Mouse (Mus musculus) lung, embryonic 14.5 days (tissue): ENCODE measurements at regions not wholly inside any gene's neighbourhood (a gene's known extent, or its start where the extent isn't known, plus 50 kb on each side); places are given as distances from the start of the nearest gene placed in this dataset.
"Not testable (repeated sequence)": the region's sequence is repeated elsewhere in the genome, so short reads cannot be mapped to it uniquely, and the experiment has no call there.

Experiments
- ATAC-seq: fragments of 200-750 bp; cut with Nextera tagmentation; 2 replicates; pipeline ENCODE4 v1.8.0; 2017; ENCODE audit warnings: mild to moderate bottlenecking, moderate TSS enrichment, moderate library complexity; ENCODE audit not compliant: insufficient read depth
- DNase-seq: peaks from one replicate; pipeline ENCODE4 v3.0.0-alpha.2; 2015
- H3K27ac ChIP-seq: fragments of 300-500 bp; sonication (generic); 2 replicates; pipeline ENCODE4 v1.5.1; 2014; ENCODE audit warnings: low read depth, mild to moderate bottlenecking, moderate library complexity
- H3K27me3 ChIP-seq: fragments of 300-500 bp; sonication (generic); 2 replicates; pipeline ENCODE4 v1.6.1; 2014; ENCODE audit warnings: low read length, control low read depth; ENCODE audit not compliant: insufficient read depth
- H3K36me3 ChIP-seq: fragments of 300-500 bp; sonication (generic); 2 replicates; pipeline ENCODE4 v1.6.1; 2014; ENCODE audit warnings: control low read depth; ENCODE audit not compliant: insufficient read depth
- H3K4me1 ChIP-seq: fragments of 300-500 bp; sonication (generic); 2 replicates; pipeline ENCODE4 v1.6.1; 2014; ENCODE audit warnings: antibody characterized with exemption, control low read depth; ENCODE audit not compliant: insufficient read depth
- H3K4me2 ChIP-seq: fragments of 300-500 bp; sonication (generic); 2 replicates; pipeline ENCODE4 v1.6.1; 2014; ENCODE audit warnings: mild to moderate bottlenecking
- H3K4me3 ChIP-seq: fragments of 300-500 bp; sonication (generic); 2 replicates; pipeline ENCODE4 v1.5.1; 2014; ENCODE audit warnings: low read depth, low read length
- H3K9ac ChIP-seq: fragments of 300-500 bp; sonication (generic); 2 replicates; pipeline ENCODE4 v1.6.1; 2014
- H3K9me3 ChIP-seq: fragments of 300-500 bp; sonication (generic); 2 replicates; pipeline ENCODE4 v1.6.1; 2016; ENCODE audit warnings: low read depth, low read length, control low read depth
- CTCF ChIP-seq: IDR thresholded peaks from 2 replicates; pipeline ENCODE4 v1.5.1; 2016; ENCODE audit warnings: antibody characterized with exemption, low read depth
- WGBS: fragments of 180-500 bp; shearing (Covaris S2); extraction: QIAGEN DNeasy Blood & Tissue Kit; methylation state at CpG from one replicate; pipeline ENCODE4 v1.1.7; 2014; 5-methylcytosine and 5-hydroxymethylcytosine counted together

DNA sequence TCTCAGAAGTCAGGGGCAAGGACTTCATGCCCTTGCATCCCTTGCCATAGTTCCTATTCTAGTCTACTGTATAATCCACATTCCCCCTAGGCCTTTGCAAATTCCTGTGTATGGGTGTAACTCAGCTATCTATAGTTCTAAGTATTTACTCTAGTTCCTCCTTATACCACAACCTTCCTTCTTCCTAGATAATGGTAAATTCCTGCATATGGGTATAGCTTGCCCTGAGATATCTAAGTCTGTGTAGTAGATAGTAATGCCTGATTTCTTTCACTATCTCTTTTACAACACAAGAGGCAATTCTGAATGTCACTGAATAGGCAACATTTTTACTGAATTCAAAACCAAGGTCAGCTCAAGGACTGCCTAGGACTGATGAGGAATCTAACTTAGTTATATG is 1000.2 kb downstream of the Kcnt2 start:
- H3K9me3 ChIP-seq, H3K4me1 ChIP-seq, H3K27ac ChIP-seq, H3K4me3 ChIP-seq, H3K9ac ChIP-seq, H3K4me2 ChIP-seq, ATAC-seq, DNase-seq, H3K36me3 ChIP-seq, H3K27me3 ChIP-seq: not testable (repeated sequence)

DNA sequence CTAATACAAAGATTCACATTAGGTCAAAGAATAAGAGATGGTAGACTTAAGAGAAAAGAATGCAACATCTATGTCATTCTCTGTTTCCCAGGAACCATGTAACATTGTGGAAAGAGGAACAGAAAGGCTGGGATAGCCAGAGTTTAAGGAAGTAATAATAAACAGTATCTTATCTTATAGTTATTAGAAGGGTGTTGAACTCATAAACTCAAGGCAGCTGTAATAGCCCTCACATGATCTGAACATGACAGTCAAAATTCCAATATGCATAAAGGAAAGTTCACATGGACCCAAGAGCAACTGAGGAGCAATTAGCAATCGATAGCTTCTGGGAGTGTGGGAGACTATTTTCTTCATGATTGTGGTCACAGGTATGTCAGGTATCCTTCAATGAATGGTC is 1028.8 kb downstream of the Kcnt2 start:
- ATAC-seq (no peak), DNase-seq (no peak)
- TF ChIP-seq CTCF = no peak
- Histone ChIP-seq H3K27ac (no peak overlapping the region), H3K4me1 (no peaks in the 10 kb centered on the region), H3K4me3 (no peak overlapping the region), H3K27me3 (no peaks in the 10 kb centered on the region), H3K4me2 (no peak overlapping the region), H3K9me3 (no peaks in the 10 kb centered on the region), H3K9ac (no peak overlapping the region), H3K36me3 (no peaks in the 10 kb centered on the region)
- 82% methylated on average over 1 of the region's 1 CpGs for WGBS

DNA sequence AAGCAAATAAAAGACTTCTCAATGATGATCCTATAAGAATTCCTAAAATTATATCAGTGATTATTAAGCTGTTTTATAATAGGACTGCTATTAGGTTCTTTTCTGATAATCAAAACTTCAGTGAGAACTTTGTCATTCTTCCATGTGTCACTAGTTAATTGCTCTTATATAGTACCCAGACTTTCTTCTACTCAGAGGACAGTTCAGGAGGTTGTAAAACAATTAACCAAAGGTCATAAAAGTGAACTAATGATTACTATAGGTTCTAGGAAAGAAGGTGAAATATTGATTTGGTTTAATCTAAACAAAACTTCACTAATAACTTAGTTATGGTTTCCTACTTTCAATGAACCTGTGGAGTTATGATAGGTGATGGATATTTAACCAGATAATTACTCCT is 1035.6 kb downstream of the Kcnt2 start:
- no peaks in the 10 kb centered on the region for H3K27me3 ChIP-seq
- no peak overlapping the region for H3K4me2 ChIP-seq
- no peak overlapping the region for H3K9ac ChIP-seq
- ATAC-seq (no peak), DNase-seq (no peak)
- H3K9me3 ChIP-seq = no peaks in the 10 kb centered on the region
- no peak overlapping the region for H3K4me3 ChIP-seq
- no peaks in the 10 kb centered on the region for H3K4me1 ChIP-seq
- no peak for TF ChIP-seq CTCF
- no peaks in the 10 kb centered on the region for H3K36me3 ChIP-seq
- H3K27ac ChIP-seq = no peak overlapping the region

DNA sequence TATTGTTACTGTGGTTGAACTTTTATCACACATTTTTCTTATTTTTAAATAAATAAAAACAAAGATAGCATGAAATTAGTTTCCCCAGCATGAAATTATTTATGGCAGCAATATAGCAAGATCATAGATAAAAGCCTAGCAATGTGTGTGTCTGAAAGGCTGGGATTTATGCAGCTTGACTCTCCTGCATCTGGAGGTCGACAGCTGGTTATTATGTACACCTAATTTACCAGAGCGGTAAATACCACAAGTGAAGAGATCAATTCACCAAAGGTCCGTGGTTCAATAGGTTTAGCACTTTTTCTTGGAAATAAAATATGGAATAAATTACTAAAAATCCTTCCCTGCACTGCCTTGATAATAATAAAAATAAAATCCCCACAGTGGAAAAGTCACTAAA is 1077.0 kb downstream of the Kcnt2 start:
- no peak for DNase-seq
- Histone ChIP-seq H3K27me3 (no peaks in the 10 kb centered on the region), H3K4me3 (no peak overlapping the region), H3K36me3 (no peaks in the 10 kb centered on the region), H3K9me3 (no peaks in the 10 kb centered on the region), H3K27ac (no peak overlapping the region), H3K9ac (no peak overlapping the region), H3K4me2 (no peak overlapping the region), H3K4me1 (no peaks in the 10 kb centered on the region)
- ATAC-seq = no peak
- 59% methylated on average over 3 of the region's 3 CpGs for WGBS
- no peak for TF ChIP-seq CTCF

DNA sequence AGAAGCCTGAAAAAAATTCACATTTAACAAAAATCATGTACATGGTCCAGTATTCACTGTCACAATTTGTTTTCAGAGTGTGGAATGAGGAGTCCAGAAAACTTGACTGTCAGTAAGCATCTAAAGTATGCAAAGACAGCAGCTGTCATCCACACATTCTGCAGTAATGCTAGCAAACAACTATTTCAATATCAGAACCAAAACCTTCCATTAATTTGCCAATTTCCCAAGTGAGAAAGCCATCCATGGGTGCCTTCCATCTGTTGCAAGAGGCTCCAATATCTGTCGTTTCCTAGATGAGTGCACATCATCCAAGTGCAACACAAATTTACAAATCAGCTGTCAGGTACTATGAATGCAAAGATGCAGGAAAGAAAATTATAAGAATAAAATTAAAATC is 1092.1 kb downstream of the Kcnt2 start:
- Histone ChIP-seq H3K9me3 (no peaks in the 10 kb centered on the region), H3K27me3 (no peaks in the 10 kb centered on the region), H3K36me3 (no peaks in the 10 kb centered on the region), H3K4me1 (no peaks in the 10 kb centered on the region), H3K9ac (no peak overlapping the region), H3K4me3 (no peak overlapping the region), H3K27ac (no peak overlapping the region), H3K4me2 (no peak overlapping the region)
- DNase-seq (no peak), ATAC-seq (no peak)
- 92% methylated on average over 1 of the region's 1 CpGs for WGBS
- no peak for TF ChIP-seq CTCF

DNA sequence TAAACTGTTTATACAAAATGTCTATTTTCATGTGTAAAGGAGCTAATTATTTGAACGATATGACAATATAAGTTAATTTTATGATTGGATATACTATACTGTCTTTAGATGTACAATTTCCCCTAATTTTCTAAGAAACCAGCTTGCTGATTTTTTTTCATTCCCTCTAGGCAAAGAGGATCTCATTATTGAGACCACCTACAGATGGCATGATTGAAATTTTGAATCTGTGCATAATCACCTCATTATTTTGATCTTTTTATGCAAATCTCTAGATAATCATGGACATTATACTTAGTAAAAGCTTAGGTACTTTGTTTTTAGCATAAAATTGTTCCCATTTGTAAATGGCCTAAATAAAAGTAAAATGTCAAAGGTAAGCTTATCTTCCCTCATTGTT is 1123.5 kb downstream of the Kcnt2 start:
- no peak for TF ChIP-seq CTCF
- DNase-seq = no peak
- Histone ChIP-seq H3K4me3 (no peak overlapping the region), H3K4me1 (no peaks in the 10 kb centered on the region), H3K27me3 (no peaks in the 10 kb centered on the region), H3K9me3 (no peaks in the 10 kb centered on the region), H3K4me2 (no peak overlapping the region), H3K27ac (no peak overlapping the region), H3K9ac (no peak overlapping the region), H3K36me3 (no peaks in the 10 kb centered on the region)
- 78% methylated on average over 1 of the region's 1 CpGs for WGBS
- no peak for ATAC-seq

DNA sequence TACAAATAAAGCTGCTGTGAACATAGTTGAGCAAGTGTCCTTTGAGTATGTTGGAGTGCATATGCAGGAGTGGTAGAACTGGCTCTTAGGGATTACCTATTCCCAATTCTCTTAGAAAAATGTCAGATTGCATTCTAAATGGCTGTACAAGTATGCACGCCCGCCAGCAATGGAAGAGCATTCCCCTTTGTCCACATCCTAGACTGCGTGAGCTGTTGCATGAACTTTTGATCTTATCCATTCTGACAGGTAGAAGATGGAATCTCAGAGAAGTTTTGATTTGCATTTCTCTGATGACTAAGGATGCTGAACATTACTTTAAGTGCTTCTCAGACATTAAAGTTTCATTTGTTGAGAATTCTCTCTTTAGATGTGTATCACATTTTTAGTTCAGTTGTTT is 1130.0 kb downstream of the Kcnt2 start:
- no peak for ATAC-seq
- TF ChIP-seq CTCF = no peak
- no peaks in the 10 kb centered on the region for H3K9me3 ChIP-seq

DNA sequence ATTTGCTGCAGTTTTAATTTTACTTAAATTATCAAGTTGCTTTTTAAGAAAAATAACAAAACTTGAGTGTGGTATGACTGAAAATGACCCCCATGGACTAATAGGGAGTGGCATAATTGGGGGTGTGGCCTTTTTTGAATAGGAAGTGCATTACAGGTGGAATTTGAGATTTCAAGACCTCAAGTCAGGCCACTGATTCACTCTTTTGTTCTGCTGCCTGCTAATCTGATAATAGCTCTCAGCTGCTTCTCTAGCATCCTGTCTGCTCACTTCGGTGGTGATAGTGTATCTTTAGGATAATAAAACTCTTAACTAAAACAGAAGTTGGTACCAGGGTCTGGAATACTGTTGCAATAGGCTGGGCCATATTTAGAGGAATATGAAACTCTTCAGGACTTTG is 1155.4 kb downstream of the Kcnt2 start:
- no peaks in the 10 kb centered on the region for H3K4me1 ChIP-seq
- H3K27ac ChIP-seq = no peak overlapping the region
- no peak for TF ChIP-seq CTCF
- no peaks in the 10 kb centered on the region for H3K27me3 ChIP-seq
- no peak overlapping the region for H3K4me2 ChIP-seq
- H3K9me3 ChIP-seq = no peaks in the 10 kb centered on the region
- DNase-seq (no peak), ATAC-seq (no peak)
- no peaks in the 10 kb centered on the region for H3K36me3 ChIP-seq
- WGBS = 53% methylated on average over 1 of the region's 1 CpGs
- H3K4me3 ChIP-seq = no peak overlapping the region
- no peak overlapping the region for H3K9ac ChIP-seq

More for the DNA sequence above, 1130.0 kb downstream of the Kcnt2 start:
- Histone ChIP-seq H3K9ac (no peak overlapping the region), H3K4me1 (no peaks in the 10 kb centered on the region), H3K27me3 (no peaks in the 10 kb centered on the region), H3K4me3 (no peak overlapping the region), H3K27ac (no peak overlapping the region), H3K4me2 (no peak overlapping the region), H3K36me3 (no peaks in the 10 kb centered on the region)
- DNase-seq = no peak
- 80% methylated on average over 3 of the region's 3 CpGs for WGBS
